Mouse (Mus musculus) CH12.LX (cell line): ENCODE measurements around the gene Sh3tc1. TPM values are rescaled to one million over a fixed set of nuclear protein-coding genes. Genes with fewer than 3 reads are reported as not detected.

Experiments
- DNase-seq: peaks from one replicate; pipeline ENCODE4 v3.0.0-alpha.2; 2013; ENCODE audit errors: extremely low read depth
- H3K27ac ChIP-seq: 2 replicates; pipeline ENCODE4 v1.5.1; 2012; ENCODE audit warnings: low read depth, mild to moderate bottlenecking, control low read depth, moderate library complexity; ENCODE audit not compliant: insufficient read depth
- H3K27me3 ChIP-seq: replicated peaks from 2 replicates; pipeline ENCODE3; 2012; ENCODE audit warnings: inconsistent platforms
- H3K36me3 ChIP-seq, 2 experiments: replicated peaks in 1 of 2; 2 replicates each; pipeline versions ENCODE3 to v1.6.1; 2012; ENCODE audit warnings: inconsistent platforms in 1 of 2, low read length in 1 of 2, mild to moderate bottlenecking in 1 of 2, mixed read lengths in 1 of 2, moderate library complexity in 1 of 2; ENCODE audit not compliant: control insufficient read depth in 1 of 2, insufficient read depth in 1 of 2
- H3K4me1 ChIP-seq, 2 experiments: 2 replicates each; pipeline ENCODE4 v1.6.1; 2012; ENCODE audit warnings: inconsistent platforms in 1 of 2, moderate library complexity in 1 of 2; ENCODE audit not compliant: insufficient read depth in 2 of 2, control insufficient read depth in 1 of 2
- H3K4me2 ChIP-seq: 2 replicates; pipeline ENCODE4 v1.6.1; 2012; ENCODE audit warnings: low read depth, mild to moderate bottlenecking, control low read depth; ENCODE audit not compliant: poor library complexity, insufficient read depth, severe bottlenecking
- H3K4me3 ChIP-seq, 3 experiments: fragments of 150-350 bp in 1 of 3; sonication (generic) in 1 of 3; replicated peaks in 1 of 3; 2 replicates each; pipeline versions ENCODE3 to v1.5.1; 2011 to 2012; ENCODE audit warnings: low read depth in 2 of 3, low read length in 2 of 3, mild to moderate bottlenecking in 2 of 3, moderate library complexity in 2 of 3, control low read depth in 1 of 3, improper control_type of control experiment in 1 of 3, inconsistent platforms in 1 of 3, mixed read lengths in 1 of 3; ENCODE audit not compliant: poor library complexity in 1 of 3
- H3K79me2 ChIP-seq: replicated peaks from 2 replicates; pipeline ENCODE4 v1.6.1; 2012; ENCODE audit warnings: mild to moderate bottlenecking, moderate library complexity; ENCODE audit not compliant: control insufficient read depth, poor library complexity, insufficient read depth, severe bottlenecking; ENCODE audit errors: extremely low read depth
- H3K9ac ChIP-seq: 2 replicates; pipeline ENCODE4 v1.6.1; 2012; ENCODE audit warnings: low read depth, mild to moderate bottlenecking, control low read depth, moderate library complexity; ENCODE audit not compliant: insufficient read depth
- H3K9me3 ChIP-seq: replicated peaks from 2 replicates; pipeline ENCODE3; 2012; ENCODE audit warnings: low read length, inconsistent platforms, mixed read lengths
- BHLHE40 ChIP-seq: IDR thresholded peaks from 2 replicates; pipeline ENCODE4 v1.6.1; 2011; ENCODE audit warnings: mild to moderate bottlenecking, low read depth, low read length, improper control_type of control experiment
- CHD1 ChIP-seq: IDR thresholded peaks from 2 replicates; pipeline ENCODE4 v1.6.1; 2012; ENCODE audit warnings: low read depth, low read length, improper control_type of control experiment, inconsistent platforms
- CHD2 ChIP-seq: IDR thresholded peaks from 2 replicates; pipeline ENCODE4 v1.6.1; 2011; ENCODE audit warnings: low read length, improper control_type of control experiment
- CTCF ChIP-seq, 2 experiments: IDR thresholded peaks in 1 of 2; conservative IDR thresholded peaks in 1 of 2; 2 replicates each; pipeline ENCODE4 v1.5.1; 2011 to 2012; ENCODE audit warnings: low read depth in 2 of 2, low read length in 2 of 2, improper control_type of control experiment in 1 of 2, inconsistent platforms in 1 of 2, mild to moderate bottlenecking in 1 of 2, moderate library complexity in 1 of 2
- E2F4 ChIP-seq: IDR thresholded peaks from 2 replicates; pipeline ENCODE4 v1.6.1; 2011; ENCODE audit warnings: low read depth, low read length, improper control_type of control experiment; ENCODE audit not compliant: insufficient replicate concordance
- GABPA ChIP-seq: IDR thresholded peaks from 2 replicates; pipeline ENCODE4 v1.6.1; 2012; ENCODE audit warnings: low read depth, low read length, improper control_type of control experiment, inconsistent platforms; ENCODE audit not compliant: insufficient replicate concordance
- IRF4 ChIP-seq: IDR thresholded peaks from 2 replicates; pipeline ENCODE4 v1.6.1; 2014; ENCODE audit warnings: low read depth, mild to moderate bottlenecking, inconsistent platforms, low read length, improper control_type of control experiment
- JUND ChIP-seq: conservative IDR thresholded peaks from 2 replicates; pipeline ENCODE4 v1.6.1; 2011; ENCODE audit warnings: low read depth, low read length, improper control_type of control experiment
- MAFK ChIP-seq: IDR thresholded peaks from 2 replicates; pipeline ENCODE4 v1.6.1; 2011; ENCODE audit warnings: low read length, improper control_type of control experiment; ENCODE audit not compliant: insufficient replicate concordance
- MAX ChIP-seq: IDR thresholded peaks from 2 replicates; pipeline ENCODE4 v1.6.1; 2011; ENCODE audit warnings: low read length, improper control_type of control experiment
- MAZ ChIP-seq: IDR thresholded peaks from 2 replicates; pipeline ENCODE4 v1.6.1; 2012; ENCODE audit warnings: low read depth, mild to moderate bottlenecking, inconsistent platforms, low read length, improper control_type of control experiment, moderate library complexity
- MEF2A ChIP-seq: IDR thresholded peaks from 2 replicates; pipeline ENCODE4 v1.6.1; 2014; ENCODE audit warnings: low read depth, mild to moderate bottlenecking, inconsistent platforms, low read length, improper control_type of control experiment, borderline replicate concordance
- MXI1 ChIP-seq: IDR thresholded peaks from 2 replicates; pipeline ENCODE4 v1.6.1; 2011; ENCODE audit warnings: mild to moderate bottlenecking, low read depth, low read length, improper control_type of control experiment
- MYC ChIP-seq: IDR thresholded peaks from 2 replicates; pipeline ENCODE4 v1.6.1; 2011; ENCODE audit warnings: low read depth, mild to moderate bottlenecking, improper control_type of control experiment, low read length
- NELFE ChIP-seq: IDR thresholded peaks from 2 replicates; pipeline ENCODE4 v1.6.1; 2011; ENCODE audit warnings: low read depth, low read length, improper control_type of control experiment
- NRF1 ChIP-seq: IDR thresholded peaks from 2 replicates; pipeline ENCODE4 v1.6.1; 2014; ENCODE audit warnings: low read depth, mild to moderate bottlenecking, inconsistent platforms, low read length, improper control_type of control experiment, moderate library complexity
- POLR2A ChIP-seq: IDR thresholded peaks from 2 replicates; pipeline ENCODE4 v1.6.1; 2011; ENCODE audit warnings: low read depth, mild to moderate bottlenecking, improper control_type of control experiment, low read length
- POLR2AphosphoS2 ChIP-seq: IDR thresholded peaks from 2 replicates; pipeline ENCODE4 v1.6.1; 2011; ENCODE audit warnings: low read depth, low read length, improper control_type of control experiment
- RAD21 ChIP-seq: IDR thresholded peaks from 2 replicates; pipeline ENCODE4 v1.6.1; 2011; ENCODE audit warnings: low read depth, mild to moderate bottlenecking, low read length, improper control_type of control experiment, moderate library complexity
- SMC3 ChIP-seq: IDR thresholded peaks from 2 replicates; pipeline ENCODE4 v1.6.1; 2011; ENCODE audit warnings: low read depth, low read length, improper control_type of control experiment
- TBP ChIP-seq: conservative IDR thresholded peaks from 2 replicates; pipeline ENCODE4 v1.6.1; 2011; ENCODE audit warnings: low read depth, low read length, improper control_type of control experiment
- TCF12 ChIP-seq: IDR thresholded peaks from 2 replicates; pipeline ENCODE4 v1.6.1; 2014; ENCODE audit warnings: low read depth, mild to moderate bottlenecking, inconsistent platforms, low read length, improper control_type of control experiment
- ZC3H11A ChIP-seq: IDR thresholded peaks from 2 replicates; pipeline ENCODE4 v1.6.1; 2012; ENCODE audit warnings: low read depth, mild to moderate bottlenecking, inconsistent platforms, low read length, improper control_type of control experiment
- ZKSCAN1 ChIP-seq: IDR thresholded peaks from 2 replicates; pipeline ENCODE4 v1.6.1; 2012; ENCODE audit warnings: low read depth, inconsistent platforms, low read length, improper control_type of control experiment, borderline replicate concordance
- ZMIZ1 ChIP-seq: IDR thresholded peaks from 2 replicates; pipeline ENCODE4 v1.6.1; 2012; ENCODE audit warnings: low read depth, mild to moderate bottlenecking, inconsistent platforms, low read length, improper control_type of control experiment
- dilution Hi-C: fragments of 300-500 bp; cut with MboI; formaldehyde crosslinking; loops from 2 replicates; pipeline ENCODE4 v1.14.3; 2020; ENCODE audit warnings: low sequenced_read_pairs; ENCODE audit not compliant: extremely low pct_unique_long_range_greater_than_20kb, extremely low pct_ligation_motif_present
- in situ Hi-C: fragments of 300-500 bp; cut with MboI; formaldehyde crosslinking; loops from 3 replicates; pipeline ENCODE4 v1.14.3; 2019; ENCODE audit warnings: low sequenced_read_pairs, low pct_ligation_motif_present, low pct_unique_long_range_greater_than_20kb, mixed read lengths
- polyA plus RNA-seq: library from polyadenylated mRNA; unstranded; fragments of >175 nt; gene quantifications from 2 replicates; pipeline ENCODE4 v1.2.1, GENCODE M21; 2012; ENCODE audit warnings: low read depth; ENCODE audit not compliant: insufficient read length
- total RNA-seq, 2 experiments: library from RNA; depleted of rRNA; stranded (reverse); fragments of 300-350 nt in 1 of 2; fragments of >200 nt in 1 of 2; gene quantifications; 2 replicates each; pipeline ENCODE4 v1.2.3; 2012 to 2014

Gene Sh3tc1
- total and polyA plus RNA-seq, 3 experiments: 0.85 to 2.3 (median 1.2) TPM

GRCm38 (mm10) chr5:35755131-35755733, 15.4 kb upstream of the Sh3tc1 start:
- Histone ChIP-seq H3K79me2 (no peaks in the 10 kb centered on the region), H3K4me3 (no peak overlapping the region), H3K9me3 (no peaks in the 10 kb centered on the region), H3K4me1 (peaks cover 0 to 39% of the 10 kb centered on the region in 2 experiments; a peak in 3 of 4 replicates), H3K9ac (no peak overlapping the region), H3K27ac (no peak overlapping the region), H3K36me3 (no peaks in the 10 kb centered on the region), H3K4me2 (peak overlapping the region; percentile 34; the same call in 1 of the 2 replicates), H3K27me3 (peaks cover 49% of the 10 kb centered on the region)
- DNase-seq: peak; percentile 72
- TF ChIP-seq RAD21 (peak; percentile 88), ZC3H11A (peak; percentile 26), CTCF (conservative IDR thresholded peaks at IDR 0.05 in 1 of 2, IDR thresholded peaks at IDR 0.05 in 1 of 2; ENCODE audit: low read depth in 2 of 2, low read length in 2 of 2) (peak; percentile 89 to 93), E2F4 (no peak), NRF1 (no peak), GABPA (no peak), SMC3 (peak; percentile 69), NELFE (no peak; the same call in 1 of the 2 replicates), POLR2AphosphoS2 (no peak)
- dilution Hi-C loops (no loop called here), in situ Hi-C loops (loop anchor here (5.0 kb wide), 2 partner anchors 33 to 92 kb away; no protein-coding TSS in a partner anchor)

- Histone ChIP-seq H3K79me2 (no peaks in the 10 kb centered on the region), H3K9ac (no peak overlapping the region), H3K4me2 (no peak overlapping the region), H3K4me3 (no peak overlapping the region), H3K27ac (no peak overlapping the region), H3K4me1 (peaks cover 0 to 37% of the 10 kb centered on the region in 2 experiments; a peak in 2 of 4 replicates), H3K27me3 (peaks cover 14% of the 10 kb centered on the region), H3K9me3 (no peaks in the 10 kb centered on the region), H3K36me3 (no peaks in the 10 kb centered on the region)
- DNase-seq: no peak
- TF ChIP-seq CHD2: no peak
- TF ChIP-seq MAFK: 0 out of 2 replicates have a peak, but pooled peaks have one; percentile 42
- TF ChIP-seq BHLHE40: no peak
- TF ChIP-seq CTCF (conservative IDR thresholded peaks at IDR 0.05 in 1 of 2, IDR thresholded peaks at IDR 0.05 in 1 of 2; ENCODE audit: low read depth in 2 of 2, low read length in 2 of 2): no peak
- no peak for TF ChIP-seq CHD1
- dilution Hi-C loops: no loop called here
- in situ Hi-C loops: no loop called here
Observed at GRCm38 (mm10) chr5:35751016-35751415, 11.2 kb upstream of the Sh3tc1 start.

GRCm38 (mm10) chr5:35750026-35750425, 10.2 kb upstream of the Sh3tc1 start:
- in situ Hi-C loops (no loop called here), dilution Hi-C loops (no loop called here)
- Histone ChIP-seq H3K79me2 (no peaks in the 10 kb centered on the region), H3K9ac (no peak overlapping the region), H3K36me3 (no peaks in the 10 kb centered on the region), H3K4me2 (no peak overlapping the region), H3K27ac (no peak overlapping the region), H3K27me3 (peaks cover 11% of the 10 kb centered on the region), H3K4me1 (peaks cover 0 to 27% of the 10 kb centered on the region in 2 experiments; a peak in 2 of 4 replicates), H3K4me3 (no peak overlapping the region), H3K9me3 (no peaks in the 10 kb centered on the region)
- DNase-seq: no peak
- TF ChIP-seq MAZ (no peak), MAFK (no peak), TCF12 (no peak), E2F4 (no peak), MEF2A (no peak), BHLHE40 (no peak), ZKSCAN1 (no peak), NELFE (no peak), TBP (no peak), MXI1 (no peak), IRF4 (no peak), POLR2A (no peak), ZMIZ1 (no peak), MAX (no peak), NRF1 (no peak), MYC (no peak), GABPA (no peak), JUND (no peak)
